Mouse (Mus musculus): Measurements from ENCODE around the gene Igsf21. TPM values are rescaled to one million over a fixed set of nuclear protein-coding genes. Genes with fewer than 3 reads are reported as not detected.

Gene Igsf21
- 0.10 and 0.20 TPM in 2 replicates for polyA plus RNA-seq (2015; fragmentation: Nextera tagmentation; extraction: Ambion mirVana)

DNA sequence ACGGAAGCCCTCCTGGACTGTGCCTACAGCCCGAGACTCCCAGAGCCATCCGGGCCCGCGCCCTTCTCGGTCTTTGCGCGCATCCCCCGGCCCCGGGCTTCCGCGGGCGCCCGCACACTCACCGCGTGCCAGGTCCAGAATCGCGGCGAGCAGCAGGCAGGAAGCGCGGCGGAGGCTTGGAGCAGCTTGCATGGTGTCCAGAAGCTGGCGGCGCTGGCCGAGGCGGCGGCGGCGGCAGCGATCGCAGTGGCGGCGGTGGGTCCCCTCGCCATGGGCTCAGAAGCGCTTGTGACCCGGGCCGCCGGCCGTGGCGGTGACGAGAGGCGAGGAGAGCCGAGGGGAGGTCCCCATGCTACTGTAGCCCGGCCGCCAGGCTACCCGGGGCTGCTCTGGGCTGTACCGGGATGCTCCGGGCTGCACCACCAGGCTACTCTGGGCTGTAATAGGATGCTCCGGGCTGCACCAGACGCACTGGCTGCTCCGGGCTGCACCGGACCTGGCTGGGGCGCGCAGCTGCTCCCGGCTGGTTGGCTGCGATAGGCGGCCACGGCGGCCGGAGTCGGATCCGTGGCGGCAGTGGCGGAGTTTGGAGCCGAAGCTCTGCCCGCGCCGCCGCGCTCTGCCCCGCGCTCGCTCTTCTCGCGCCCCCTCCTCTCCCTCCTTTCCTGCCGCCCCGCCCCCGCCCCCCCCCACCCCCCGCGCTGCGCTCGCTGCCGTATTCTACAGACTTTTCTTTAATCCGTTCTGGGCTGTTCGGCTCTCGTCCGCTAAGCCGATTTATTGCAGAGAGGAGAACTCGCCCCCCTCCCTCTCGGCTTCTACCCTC is at the start of gene Igsf21:
Gene Igsf21 (minus strand): TSS at position 605 of the 826 bp plus-strand sequence.
- ATAC-seq (replicated peaks; ENCODE audit: extremely low read depth, insufficient read depth, low FRiP score): no peak
- Histone ChIP-seq H3K36me3 (ENCODE audit: control insufficient read depth, insufficient read depth) (no peaks in the 10 kb centered on the region), H3K9ac (ENCODE audit: low read length) (no peak within 1 kb of the TSS), H3K4me3 (ENCODE audit: low read length) (peak within 1 kb of the TSS; percentile 13), H3K27me3 (ENCODE audit: control insufficient read depth, insufficient read depth, low read length) (peaks cover 83% of the 10 kb centered on the region), H3K4me1 (ENCODE audit: control insufficient read depth, insufficient read depth, low read length) (0 out of 2 replicates have a peak, but pooled peaks cover 2% of the 10 kb centered on the region), H3K27ac (ENCODE audit: low read length) (no peak within 1 kb of the TSS), H3K9me3 (replicated peaks; ENCODE audit: control insufficient read depth, low read length) (no peaks in the 10 kb centered on the region), H3K4me2 (ENCODE audit: low read depth, low read length) (peak within 1 kb of the TSS; percentile 36)
- WGBS: under 1% methylated on average over 70 of the region's 90 CpGs

DNA sequence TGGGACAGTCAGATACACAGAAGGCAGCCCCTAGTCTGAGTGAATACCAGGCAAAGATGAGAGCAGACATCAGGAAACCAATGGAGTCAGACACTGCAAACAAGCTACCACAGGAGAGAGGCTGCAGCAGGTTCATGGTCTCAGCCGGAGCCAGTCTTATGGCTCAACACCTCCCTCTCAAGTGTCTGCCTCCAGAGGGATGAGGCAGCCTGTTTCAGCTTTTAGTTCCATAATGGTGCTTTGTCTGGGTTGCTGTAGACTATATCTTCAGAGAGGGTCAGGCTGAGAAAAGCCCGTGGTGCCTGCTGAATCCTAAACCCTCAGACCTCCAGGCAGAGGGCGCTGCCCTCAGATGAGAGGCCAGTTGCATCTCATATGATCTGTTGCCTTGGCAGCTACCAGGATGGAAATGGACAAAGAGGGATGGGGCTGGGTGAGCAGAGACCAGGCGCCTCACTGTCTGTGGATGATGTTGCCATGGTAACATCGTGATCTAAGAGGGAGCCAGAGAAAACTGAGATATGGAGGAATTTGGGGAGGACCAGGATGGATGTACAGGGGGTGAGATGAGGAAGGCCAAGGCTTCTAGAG is 39.2 kb upstream of the Igsf21 start:
- no peaks in the 10 kb centered on the region for H3K36me3 ChIP-seq (ENCODE audit: control insufficient read depth, insufficient read depth)
- no peaks in the 10 kb centered on the region for H3K27me3 ChIP-seq (ENCODE audit: control insufficient read depth, insufficient read depth, low read length)
- H3K4me3 ChIP-seq (ENCODE audit: low read length): no peak overlapping the region
- no peak for ATAC-seq (replicated peaks; ENCODE audit: extremely low read depth, insufficient read depth, low FRiP score)
- no peak overlapping the region for H3K27ac ChIP-seq (ENCODE audit: low read length)
- H3K4me2 ChIP-seq (ENCODE audit: low read depth, low read length): no peak overlapping the region
- no peaks in the 10 kb centered on the region for H3K4me1 ChIP-seq (ENCODE audit: control insufficient read depth, insufficient read depth, low read length)
- H3K9ac ChIP-seq (ENCODE audit: low read length): no peak overlapping the region
- WGBS: 64% methylated on average over 5 of the region's 5 CpGs
- no peaks in the 10 kb centered on the region; the same call in 1 of the 2 replicates for H3K9me3 ChIP-seq (replicated peaks; ENCODE audit: control insufficient read depth, low read length)

DNA sequence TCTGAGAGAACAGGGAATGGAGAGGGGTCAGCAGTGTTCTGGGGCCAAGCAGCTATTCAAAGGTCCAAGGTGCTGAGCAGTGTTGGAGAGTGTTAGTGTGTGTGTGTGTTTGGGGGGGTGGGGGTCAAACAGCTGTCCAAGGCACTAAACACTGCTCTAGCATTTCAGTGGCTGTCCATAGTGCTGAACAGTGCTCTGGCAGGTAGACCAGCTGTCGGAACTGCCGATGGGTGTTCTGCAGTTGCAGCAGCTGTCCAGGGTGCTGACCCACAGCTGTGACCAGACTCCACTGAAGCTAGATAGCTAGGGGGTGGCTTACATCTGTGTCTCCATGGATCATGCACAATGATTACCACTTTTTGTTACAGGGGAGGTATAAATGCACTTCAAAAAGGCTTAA is 36.8 kb upstream of the Igsf21 start:
- no peaks in the 10 kb centered on the region for H3K27me3 ChIP-seq (ENCODE audit: control insufficient read depth, insufficient read depth, low read length)
- no peak for ATAC-seq (replicated peaks; ENCODE audit: extremely low read depth, insufficient read depth, low FRiP score)
- no peaks in the 10 kb centered on the region; the same call in 1 of the 2 replicates for H3K9me3 ChIP-seq (replicated peaks; ENCODE audit: control insufficient read depth, low read length)
- H3K9ac ChIP-seq (ENCODE audit: low read length): no peak overlapping the region
- no peak overlapping the region for H3K4me3 ChIP-seq (ENCODE audit: low read length)
- H3K4me1 ChIP-seq (ENCODE audit: control insufficient read depth, insufficient read depth, low read length): no peaks in the 10 kb centered on the region
- H3K27ac ChIP-seq (ENCODE audit: low read length): no peak overlapping the region
- WGBS: 10% methylated on average over 2 of the region's 2 CpGs
- no peaks in the 10 kb centered on the region for H3K36me3 ChIP-seq (ENCODE audit: control insufficient read depth, insufficient read depth)
- no peak overlapping the region for H3K4me2 ChIP-seq (ENCODE audit: low read depth, low read length)

DNA sequence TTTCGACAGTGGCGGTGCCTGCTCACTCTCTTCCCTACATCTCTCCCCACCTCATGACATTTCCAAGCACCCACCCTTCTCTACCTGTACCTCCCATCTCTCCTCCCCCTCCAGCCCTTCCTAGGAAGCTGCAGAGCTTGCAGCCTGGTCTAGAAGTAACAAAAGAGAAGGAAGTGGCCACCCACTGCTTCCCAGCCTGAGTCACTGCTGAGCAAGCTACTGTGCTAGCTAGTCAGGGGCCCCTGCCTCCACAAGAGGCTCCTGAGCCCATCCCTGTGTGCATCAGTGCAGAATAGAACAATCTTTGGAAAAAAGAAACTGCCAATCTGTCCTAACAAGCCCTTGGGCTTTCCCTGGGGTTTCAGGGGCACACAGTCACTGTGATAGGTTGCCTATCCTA is 31.7 kb upstream of the Igsf21 start:
- Histone ChIP-seq H3K4me3 (ENCODE audit: low read length) (no peak overlapping the region), H3K36me3 (ENCODE audit: control insufficient read depth, insufficient read depth) (no peaks in the 10 kb centered on the region), H3K27ac (ENCODE audit: low read length) (no peak overlapping the region), H3K9ac (ENCODE audit: low read length) (no peak overlapping the region), H3K4me2 (ENCODE audit: low read depth, low read length) (no peak overlapping the region), H3K9me3 (replicated peaks; ENCODE audit: control insufficient read depth, low read length) (peaks cover 6% of the 10 kb centered on the region; the same call in 1 of the 2 replicates), H3K4me1 (ENCODE audit: control insufficient read depth, insufficient read depth, low read length) (no peaks in the 10 kb centered on the region), H3K27me3 (ENCODE audit: control insufficient read depth, insufficient read depth, low read length) (no peaks in the 10 kb centered on the region)
- no peak for ATAC-seq (replicated peaks; ENCODE audit: extremely low read depth, insufficient read depth, low FRiP score)
- WGBS: 86% methylated on average over 2 of the region's 2 CpGs

DNA sequence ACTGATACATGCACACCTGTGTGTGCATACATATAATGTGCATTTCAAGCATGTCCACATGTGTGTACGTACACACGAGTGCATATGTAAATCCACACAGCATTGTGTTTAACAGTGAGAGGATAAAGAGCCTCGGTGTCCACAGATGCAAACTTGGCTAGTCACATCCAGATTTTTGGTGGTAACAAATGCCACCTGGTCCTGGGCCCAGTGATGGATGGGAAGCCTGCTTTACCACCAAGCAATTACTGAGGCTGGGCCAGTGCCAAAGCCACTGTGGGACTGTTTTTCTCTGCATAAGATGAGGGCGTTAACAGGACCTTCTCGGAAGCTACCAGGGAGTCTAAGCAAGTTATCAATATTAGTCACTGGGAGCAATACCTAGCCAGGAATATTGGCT is 25.3 kb upstream of the Igsf21 start:
- Histone ChIP-seq H3K9ac (ENCODE audit: low read length) (no peak overlapping the region), H3K4me1 (ENCODE audit: control insufficient read depth, insufficient read depth, low read length) (no peaks in the 10 kb centered on the region), H3K27ac (ENCODE audit: low read length) (no peak overlapping the region), H3K9me3 (replicated peaks; ENCODE audit: control insufficient read depth, low read length) (peaks cover 3% of the 10 kb centered on the region), H3K27me3 (ENCODE audit: control insufficient read depth, insufficient read depth, low read length) (no peaks in the 10 kb centered on the region), H3K4me3 (ENCODE audit: low read length) (no peak overlapping the region), H3K4me2 (ENCODE audit: low read depth, low read length) (no peak overlapping the region), H3K36me3 (ENCODE audit: control insufficient read depth, insufficient read depth) (no peaks in the 10 kb centered on the region)
- WGBS: 87% methylated on average over 5 of the region's 5 CpGs
- no peak for ATAC-seq (replicated peaks; ENCODE audit: extremely low read depth, insufficient read depth, low FRiP score)

DNA sequence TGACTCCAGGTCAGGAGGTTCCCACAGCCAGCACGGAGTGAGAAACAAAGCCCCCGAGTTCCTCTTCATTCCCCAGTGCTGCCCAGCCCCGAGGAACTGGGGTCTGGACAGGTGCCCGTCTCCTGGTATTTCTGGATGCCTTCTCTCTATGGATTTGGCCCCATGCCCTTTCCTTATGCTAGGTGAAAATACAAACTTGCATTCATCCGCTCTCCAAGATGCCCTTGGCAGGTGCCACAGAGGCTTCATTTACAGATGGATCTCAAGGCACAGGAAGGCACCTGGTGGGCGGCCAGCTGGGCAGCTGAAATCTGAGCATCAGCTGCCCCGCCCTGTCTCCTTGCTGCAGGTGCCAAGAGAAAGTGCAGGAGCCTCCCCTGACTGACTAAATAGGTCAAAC is 23.9 kb upstream of the Igsf21 start:
- Histone ChIP-seq H3K4me3 (ENCODE audit: low read length) (no peak overlapping the region), H3K27me3 (ENCODE audit: control insufficient read depth, insufficient read depth, low read length) (no peaks in the 10 kb centered on the region), H3K27ac (ENCODE audit: low read length) (no peak overlapping the region), H3K9me3 (replicated peaks; ENCODE audit: control insufficient read depth, low read length) (peaks cover 6% of the 10 kb centered on the region), H3K36me3 (ENCODE audit: control insufficient read depth, insufficient read depth) (no peaks in the 10 kb centered on the region), H3K4me2 (ENCODE audit: low read depth, low read length) (no peak overlapping the region), H3K9ac (ENCODE audit: low read length) (no peak overlapping the region), H3K4me1 (ENCODE audit: control insufficient read depth, insufficient read depth, low read length) (no peaks in the 10 kb centered on the region)
- WGBS: 64% methylated on average over 7 of the region's 7 CpGs
- ATAC-seq (replicated peaks; ENCODE audit: extremely low read depth, insufficient read depth, low FRiP score): no peak

DNA sequence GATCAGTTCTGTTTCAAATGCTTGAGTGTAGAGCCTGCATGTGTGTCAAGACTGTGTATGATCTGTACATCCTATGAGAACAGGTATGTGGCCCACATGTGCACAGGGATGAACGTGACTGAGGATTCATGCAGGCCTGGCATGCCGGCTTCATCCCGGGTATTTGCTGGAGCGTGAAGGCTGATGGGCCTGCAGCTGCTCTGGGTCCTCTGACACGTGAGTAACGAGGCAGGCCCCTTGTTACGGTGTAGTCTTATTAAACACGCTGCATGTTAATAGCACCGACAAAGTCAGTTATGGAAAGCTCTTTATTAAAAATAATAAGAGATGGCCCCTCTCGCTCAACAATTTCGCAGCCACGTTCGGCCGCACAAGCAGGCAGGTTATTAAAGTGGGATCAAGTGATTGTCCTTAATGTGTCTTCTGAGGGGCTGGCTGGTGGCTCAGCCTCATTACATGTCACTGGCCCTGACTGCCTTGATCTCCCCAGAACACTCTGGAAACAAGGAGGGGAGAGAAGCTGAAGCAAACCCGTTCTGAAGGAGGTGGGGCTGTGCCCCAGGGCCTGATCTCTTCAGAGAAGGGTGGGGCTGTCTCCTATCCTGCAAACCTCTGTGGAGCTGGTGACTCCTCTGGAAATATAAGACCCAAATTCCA is 22.7 kb upstream of the Igsf21 start:
- peaks cover 6% of the 10 kb centered on the region for H3K9me3 ChIP-seq (replicated peaks; ENCODE audit: control insufficient read depth, low read length)
- no peak for ATAC-seq (replicated peaks; ENCODE audit: extremely low read depth, insufficient read depth, low FRiP score)
- WGBS: 85% methylated on average over 15 of the region's 15 CpGs

DNA sequence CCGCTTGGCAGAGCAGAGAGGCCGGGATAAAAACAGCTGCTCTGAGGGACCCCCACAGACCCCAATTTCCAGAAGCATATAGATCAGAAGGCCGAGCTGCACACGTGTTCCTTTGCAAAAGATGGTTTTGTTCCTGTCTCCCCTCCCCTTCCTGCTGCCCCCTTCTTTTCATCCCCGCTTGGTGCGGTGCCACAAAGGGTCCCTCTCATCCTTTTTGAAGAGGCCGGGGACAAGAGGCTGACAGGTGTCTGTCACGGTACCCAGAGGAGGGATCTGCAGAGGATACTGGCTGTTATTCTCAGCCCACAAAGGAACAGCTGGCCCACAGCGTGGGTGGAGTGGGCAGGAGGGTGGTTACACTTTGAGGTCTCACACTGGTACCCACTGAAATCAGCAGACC is 21.3 kb upstream of the Igsf21 start:
- Histone ChIP-seq H3K9me3 (replicated peaks; ENCODE audit: control insufficient read depth, low read length) (peaks cover 6% of the 10 kb centered on the region), H3K9ac (ENCODE audit: low read length) (no peak overlapping the region), H3K27ac (ENCODE audit: low read length) (no peak overlapping the region), H3K36me3 (ENCODE audit: control insufficient read depth, insufficient read depth) (no peaks in the 10 kb centered on the region), H3K27me3 (ENCODE audit: control insufficient read depth, insufficient read depth, low read length) (no peaks in the 10 kb centered on the region), H3K4me1 (ENCODE audit: control insufficient read depth, insufficient read depth, low read length) (no peaks in the 10 kb centered on the region), H3K4me3 (ENCODE audit: low read length) (no peak overlapping the region), H3K4me2 (ENCODE audit: low read depth, low read length) (no peak overlapping the region)
- WGBS: 71% methylated on average over 9 of the region's 9 CpGs
- ATAC-seq (replicated peaks; ENCODE audit: extremely low read depth, insufficient read depth, low FRiP score): no peak

More for the DNA sequence above, 22.7 kb upstream of the Igsf21 start:
- Histone ChIP-seq H3K27ac (ENCODE audit: low read length) (no peak overlapping the region), H3K4me2 (ENCODE audit: low read depth, low read length) (no peak overlapping the region), H3K4me1 (ENCODE audit: control insufficient read depth, insufficient read depth, low read length) (no peaks in the 10 kb centered on the region), H3K9ac (ENCODE audit: low read length) (no peak overlapping the region), H3K27me3 (ENCODE audit: control insufficient read depth, insufficient read depth, low read length) (no peaks in the 10 kb centered on the region), H3K4me3 (ENCODE audit: low read length) (no peak overlapping the region), H3K36me3 (ENCODE audit: control insufficient read depth, insufficient read depth) (no peaks in the 10 kb centered on the region)

DNA sequence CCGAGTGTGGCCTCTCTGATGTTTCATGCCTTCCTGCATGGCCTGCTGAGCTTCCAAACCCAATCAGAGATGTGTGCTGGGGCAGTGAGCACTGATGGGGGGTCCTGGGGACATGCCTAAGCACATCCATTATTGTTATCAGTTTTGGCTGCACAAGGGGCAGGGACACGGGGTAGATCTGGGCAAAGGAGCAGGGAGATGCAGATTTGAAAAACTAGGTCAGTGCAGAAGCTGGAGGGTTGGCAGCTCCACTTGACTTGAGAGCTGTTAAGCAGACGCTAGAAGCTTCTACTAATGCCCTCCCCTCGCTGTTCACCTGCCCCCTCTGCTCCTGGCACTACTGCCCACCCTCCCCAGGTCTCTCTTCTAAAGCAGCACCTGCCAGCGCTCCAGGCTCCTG is 20.5 kb upstream of the Igsf21 start:
- no peak for ATAC-seq (replicated peaks; ENCODE audit: extremely low read depth, insufficient read depth, low FRiP score)
- no peak overlapping the region for H3K27ac ChIP-seq (ENCODE audit: low read length)
- no peak overlapping the region for H3K4me2 ChIP-seq (ENCODE audit: low read depth, low read length)
- 62% methylated on average over 5 of the region's 5 CpGs for WGBS
- H3K9me3 ChIP-seq (replicated peaks; ENCODE audit: control insufficient read depth, low read length): peaks cover 6% of the 10 kb centered on the region; the same call in 1 of the 2 replicates
- H3K27me3 ChIP-seq (ENCODE audit: control insufficient read depth, insufficient read depth, low read length): no peaks in the 10 kb centered on the region
- H3K4me3 ChIP-seq (ENCODE audit: low read length): no peak overlapping the region
- H3K4me1 ChIP-seq (ENCODE audit: control insufficient read depth, insufficient read depth, low read length): no peaks in the 10 kb centered on the region
- no peak overlapping the region for H3K9ac ChIP-seq (ENCODE audit: low read length)
- no peaks in the 10 kb centered on the region for H3K36me3 ChIP-seq (ENCODE audit: control insufficient read depth, insufficient read depth)

Data from heart, embryonic 16.5 days (tissue).